Mouse (Mus musculus) embryonic fibroblast, embryonic 13.5 days (primary cell): Measurements from ENCODE around the gene Camta1. TPM values are rescaled to one million over a fixed set of nuclear protein-coding genes. Genes with fewer than 3 reads are reported as not detected.

Experiments used
- H3K27ac ChIP-seq: 2 replicates; pipeline ENCODE4 v1.5.1; 2012; ENCODE audit warnings: low read length, control low read depth, inconsistent platforms; ENCODE audit not compliant: insufficient read depth
- H3K4me1 ChIP-seq: 2 replicates; pipeline ENCODE4 v1.6.1; 2011; ENCODE audit warnings: low read length; ENCODE audit not compliant: control insufficient read depth, insufficient read depth
- H3K4me3 ChIP-seq: 2 replicates; pipeline ENCODE4 v1.5.1; 2011; ENCODE audit warnings: mild to moderate bottlenecking, control low read depth, low read length; ENCODE audit not compliant: insufficient read depth
- CTCF ChIP-seq: IDR thresholded peaks from 2 replicates; pipeline ENCODE4 v1.5.1; 2011; ENCODE audit warnings: mild to moderate bottlenecking, control low read depth, low read length, moderate library complexity, borderline replicate concordance; ENCODE audit not compliant: insufficient read depth
- POLR2A ChIP-seq: IDR thresholded peaks from 2 replicates; pipeline ENCODE4 v1.6.1; 2011; ENCODE audit warnings: low read depth, mild to moderate bottlenecking, control low read depth, low read length, moderate library complexity
- polyA plus RNA-seq: library from polyadenylated mRNA; stranded (reverse); fragments of >200 nt; gene quantifications from 2 replicates; pipeline ENCODE4 v1.2.4, GENCODE M21; 2011; ENCODE audit warnings: low read depth; ENCODE audit not compliant: missing spikeins, insufficient read length

Camta1 gene
- polyA plus RNA-seq, 1 experiment, result 53.4 TPM

- H3K27ac ChIP-seq, result no peak overlapping the region
- no peak overlapping the region for H3K4me3 ChIP-seq
- H3K4me1 ChIP-seq, result no peaks in the 10 kb centered on the region
- TF ChIP-seq POLR2A (no peak), CTCF (no peak)
Observed at GRCm38 (mm10) chr4:151545452-151545851, 316.2 kb downstream of the Camta1 start.

GRCm38 (mm10) chr4:151544191-151544590, 317.5 kb downstream of the Camta1 start:
- no peak for TF ChIP-seq CTCF
- no peak for TF ChIP-seq POLR2A
- H3K4me1 ChIP-seq, result no peaks in the 10 kb centered on the region
- no peak overlapping the region for H3K4me3 ChIP-seq
- no peak overlapping the region for H3K27ac ChIP-seq

- Histone ChIP-seq H3K27ac (no peak overlapping the region), H3K4me1 (no peaks in the 10 kb centered on the region)
- TF ChIP-seq CTCF (no peak), POLR2A (no peak)
Observed at GRCm38 (mm10) chr4:151540546-151540945, 321.1 kb downstream of the Camta1 start.

GRCm38 (mm10) chr4:151539881-151540280, 321.8 kb downstream of the Camta1 start:
- Histone ChIP-seq H3K27ac (no peak overlapping the region), H3K4me1 (no peaks in the 10 kb centered on the region), H3K4me3 (no peak overlapping the region)
- TF ChIP-seq POLR2A (no peak), CTCF (no peak)

More at GRCm38 (mm10) chr4:151540546-151540945, 321.1 kb downstream of the Camta1 start:
- H3K4me3 ChIP-seq, result no peak overlapping the region

GRCm38 (mm10) chr4:151539167-151539525, 322.5 kb downstream of the Camta1 start:
- Histone ChIP-seq H3K27ac (no peak overlapping the region), H3K4me1 (no peaks in the 10 kb centered on the region), H3K4me3 (no peak overlapping the region)
- no peak for TF ChIP-seq CTCF
- TF ChIP-seq POLR2A, result no peak

GRCm38 (mm10) chr4:151538446-151539166, 323.1 kb downstream of the Camta1 start:
- no peak overlapping the region for H3K27ac ChIP-seq
- H3K4me3 ChIP-seq, result no peak overlapping the region
- no peaks in the 10 kb centered on the region for H3K4me1 ChIP-seq
- TF ChIP-seq POLR2A (no peak), CTCF (no peak)

GRCm38 (mm10) chr4:151535916-151536450, 325.7 kb downstream of the Camta1 start:
- no peak overlapping the region for H3K27ac ChIP-seq
- TF ChIP-seq POLR2A (no peak), CTCF (no peak)
- H3K4me1 ChIP-seq, result no peaks in the 10 kb centered on the region
- H3K4me3 ChIP-seq, result no peak overlapping the region

- H3K4me1 ChIP-seq, result no peaks in the 10 kb centered on the region
- TF ChIP-seq POLR2A, result no peak
- TF ChIP-seq CTCF, result no peak
Observed at GRCm38 (mm10) chr4:151533451-151533850, 328.2 kb downstream of the Camta1 start.

GRCm38 (mm10) chr4:151528436-151528835, 333.2 kb downstream of the Camta1 start:
- H3K27ac ChIP-seq, result no peak overlapping the region
- TF ChIP-seq POLR2A (no peak), CTCF (no peak)
- H3K4me3 ChIP-seq, result no peak overlapping the region
- no peaks in the 10 kb centered on the region for H3K4me1 ChIP-seq

More at GRCm38 (mm10) chr4:151533451-151533850, 328.2 kb downstream of the Camta1 start:
- Histone ChIP-seq H3K27ac (no peak overlapping the region), H3K4me3 (no peak overlapping the region)

GRCm38 (mm10) chr4:151527763-151528162, 333.9 kb downstream of the Camta1 start:
- H3K4me3 ChIP-seq, result no peak overlapping the region
- H3K4me1 ChIP-seq, result no peaks in the 10 kb centered on the region
- H3K27ac ChIP-seq, result no peak overlapping the region
- TF ChIP-seq CTCF, result no peak
- TF ChIP-seq POLR2A, result no peak
